Mouse (Mus musculus) cortical plate, adult 2 months (tissue): ENCODE measurements around the gene Cutc.

Experiments used
- CTCF ChIP-seq: fragments of 200-500 bp; IDR thresholded peaks from 2 replicates; pipeline ENCODE4 v1.5.1; 2011; ENCODE audit warnings: mild to moderate bottlenecking, control low read depth, low read length; ENCODE audit not compliant: insufficient read depth; ENCODE audit errors: extremely low read depth
- POLR2A ChIP-seq: fragments of 200-500 bp; IDR thresholded peaks from 2 replicates; pipeline ENCODE4 v1.6.1; 2011; ENCODE audit warnings: mild to moderate bottlenecking, low read length, control low read depth; ENCODE audit not compliant: insufficient read depth; ENCODE audit errors: extremely low read depth

DNA sequence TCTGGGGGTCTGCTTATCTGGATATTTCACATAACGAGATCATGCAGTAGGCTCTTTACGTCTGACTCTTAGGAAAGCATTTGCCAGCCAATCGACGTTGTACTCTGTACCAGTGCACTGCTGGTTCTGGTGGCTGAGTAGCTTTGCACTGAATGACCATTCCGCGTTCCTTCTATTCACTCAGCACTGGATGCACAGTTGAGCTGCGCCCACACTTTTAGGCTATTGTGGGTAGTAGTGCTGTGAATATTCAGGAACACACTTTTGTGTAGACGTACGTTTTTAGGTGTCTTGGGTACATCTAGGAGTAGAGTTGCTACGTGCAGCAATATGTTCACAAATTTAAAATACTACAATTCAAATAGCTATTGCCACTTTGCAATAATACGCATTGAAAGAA, 32.7 kb upstream of the Cutc start:
- TF ChIP-seq POLR2A: no peak
- no peak for TF ChIP-seq CTCF
